Mouse (Mus musculus): ENCODE results near the gene Tecpr2.

The Tecpr2 gene

GRCm38 (mm10) chr12:110993226-110993625 is 104.2 kb downstream of the Tecpr2 start:
- ATAC-seq (ENCODE audit: insufficient number of reproducible peaks, low FRiP score, low TSS enrichment) = no peak

GRCm38 (mm10) chr12:110994666-110995065 is 105.6 kb downstream of the Tecpr2 start:
- no peak for ATAC-seq (ENCODE audit: insufficient number of reproducible peaks, low FRiP score, low TSS enrichment)

GRCm38 (mm10) chr12:110998092-110998491 is 109.0 kb downstream of the Tecpr2 start:
- ATAC-seq (ENCODE audit: insufficient number of reproducible peaks, low FRiP score, low TSS enrichment) = no peak

- ATAC-seq (ENCODE audit: insufficient number of reproducible peaks, low FRiP score, low TSS enrichment) = no peak
Observed at GRCm38 (mm10) chr12:110999820-111000219, 110.8 kb downstream of the Tecpr2 start.

- ATAC-seq (ENCODE audit: insufficient number of reproducible peaks, low FRiP score, low TSS enrichment) = no peak
Observed at GRCm38 (mm10) chr12:111000956-111001355, 111.9 kb downstream of the Tecpr2 start.

GRCm38 (mm10) chr12:111004142-111004541 is 115.1 kb downstream of the Tecpr2 start:
- no peak for ATAC-seq (ENCODE audit: insufficient number of reproducible peaks, low FRiP score, low TSS enrichment)

GRCm38 (mm10) chr12:111005803-111006202 is 116.7 kb downstream of the Tecpr2 start:
- no peak for ATAC-seq (ENCODE audit: insufficient number of reproducible peaks, low FRiP score, low TSS enrichment)

- ATAC-seq (ENCODE audit: insufficient number of reproducible peaks, low FRiP score, low TSS enrichment) = no peak
Observed at GRCm38 (mm10) chr12:111006339-111006738, 117.3 kb downstream of the Tecpr2 start.

- ATAC-seq (ENCODE audit: insufficient number of reproducible peaks, low FRiP score, low TSS enrichment) = no peak
Observed at GRCm38 (mm10) chr12:111007134-111008103, 118.4 kb downstream of the Tecpr2 start.

- ATAC-seq (ENCODE audit: insufficient number of reproducible peaks, low FRiP score, low TSS enrichment) = peak; percentile 60; the same call in 1 of the 2 replicates
Observed at GRCm38 (mm10) chr12:111008500-111009490, 119.7 kb downstream of the Tecpr2 start.

GRCm38 (mm10) chr12:111009615-111010257 is 120.7 kb downstream of the Tecpr2 start:
- ATAC-seq (ENCODE audit: insufficient number of reproducible peaks, low FRiP score, low TSS enrichment) = no peak

GRCm38 (mm10) chr12:111016807-111017206 is 127.7 kb downstream of the Tecpr2 start:
- no peak for ATAC-seq (ENCODE audit: insufficient number of reproducible peaks, low FRiP score, low TSS enrichment)

GRCm38 (mm10) chr12:111018068-111018467 is 129.0 kb downstream of the Tecpr2 start:
- ATAC-seq (ENCODE audit: insufficient number of reproducible peaks, low FRiP score, low TSS enrichment) = no peak

GRCm38 (mm10) chr12:111019086-111019485 is 130.0 kb downstream of the Tecpr2 start:
- no peak for ATAC-seq (ENCODE audit: insufficient number of reproducible peaks, low FRiP score, low TSS enrichment)

GRCm38 (mm10) chr12:111021138-111021537 is 132.1 kb downstream of the Tecpr2 start:
- no peak for ATAC-seq (ENCODE audit: insufficient number of reproducible peaks, low FRiP score, low TSS enrichment)

GRCm38 (mm10) chr12:111021577-111021976 is 132.5 kb downstream of the Tecpr2 start:
- ATAC-seq (ENCODE audit: insufficient number of reproducible peaks, low FRiP score, low TSS enrichment) = no peak
